Mouse (Mus musculus) cerebellum, adult 9-11 months (tissue): ENCODE measurements around the gene N4bp2.
"Not testable (repeated sequence)": the region's sequence is repeated elsewhere in the genome, so short reads cannot be mapped to it uniquely, and the experiment has no call there.

Source experiments
- DNase-seq: peaks from one replicate; pipeline ENCODE4 v3.0.0; 2022

Gene N4bp2

DNA sequence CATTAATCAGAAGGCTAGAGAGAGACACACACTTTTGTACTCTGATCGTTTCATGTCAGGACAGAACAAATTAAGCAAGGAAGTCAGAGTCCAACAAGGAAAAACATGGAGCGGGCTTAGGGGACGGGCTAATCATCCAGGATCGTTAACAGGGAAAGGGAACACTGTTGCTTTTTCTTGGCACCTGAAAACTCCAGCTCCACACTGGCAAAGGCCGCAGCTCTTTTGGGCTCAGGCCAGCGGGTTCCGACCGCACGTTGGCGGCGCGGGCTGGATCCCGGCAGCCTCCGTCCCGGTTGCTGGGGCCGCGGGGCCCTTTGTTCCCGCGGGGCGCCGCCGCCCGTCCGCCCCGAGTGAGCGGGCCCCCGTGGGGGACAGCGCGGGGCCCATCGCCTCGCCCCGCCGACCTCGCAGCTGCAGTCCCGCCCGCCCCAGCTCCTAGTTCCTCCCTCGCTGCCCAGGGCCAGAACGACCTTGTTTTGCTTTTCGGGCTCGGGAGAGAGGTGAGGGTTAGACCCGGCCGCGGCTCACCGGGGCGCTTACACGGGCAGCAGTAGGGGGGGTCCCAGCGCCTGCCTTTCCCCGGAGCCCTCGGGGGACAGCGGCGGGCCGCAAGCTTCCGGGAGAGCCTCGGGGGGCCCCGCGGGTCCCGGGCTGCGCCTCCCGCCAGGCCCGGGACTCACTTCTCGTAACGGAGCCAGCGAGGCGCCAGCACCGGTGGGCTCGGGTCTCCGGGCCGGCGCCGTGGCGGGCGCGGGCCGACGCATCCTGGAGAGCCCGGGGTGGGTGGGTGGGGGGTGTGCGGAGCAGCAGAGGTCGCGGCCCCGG, at the start of gene N4bp2:
Gene N4bp2 (plus strand): TSS at position 434 of the 828 bp plus-strand sequence.
- peak; percentile 82 for DNase-seq

DNA sequence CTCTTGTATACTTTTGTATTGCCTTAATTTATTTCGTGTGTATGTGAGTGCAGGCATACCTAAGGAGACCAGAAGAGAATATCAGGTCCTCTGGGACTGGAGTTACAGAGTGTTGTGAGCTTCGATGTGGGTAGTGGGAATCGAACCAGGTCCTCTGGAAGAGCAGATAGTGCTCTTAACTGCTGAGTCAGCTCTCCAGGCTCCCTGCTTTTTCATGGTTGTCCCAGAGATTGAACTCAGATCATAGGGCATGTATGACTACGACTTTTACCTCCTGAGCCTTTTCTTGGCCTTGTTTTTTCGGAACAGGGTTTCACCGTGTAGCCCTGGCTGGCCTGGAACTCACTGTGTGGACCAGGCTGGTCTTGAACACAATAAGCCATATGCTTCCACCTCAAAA, 48.2 kb upstream of the N4bp2 start:
- DNase-seq, result no peak

DNA sequence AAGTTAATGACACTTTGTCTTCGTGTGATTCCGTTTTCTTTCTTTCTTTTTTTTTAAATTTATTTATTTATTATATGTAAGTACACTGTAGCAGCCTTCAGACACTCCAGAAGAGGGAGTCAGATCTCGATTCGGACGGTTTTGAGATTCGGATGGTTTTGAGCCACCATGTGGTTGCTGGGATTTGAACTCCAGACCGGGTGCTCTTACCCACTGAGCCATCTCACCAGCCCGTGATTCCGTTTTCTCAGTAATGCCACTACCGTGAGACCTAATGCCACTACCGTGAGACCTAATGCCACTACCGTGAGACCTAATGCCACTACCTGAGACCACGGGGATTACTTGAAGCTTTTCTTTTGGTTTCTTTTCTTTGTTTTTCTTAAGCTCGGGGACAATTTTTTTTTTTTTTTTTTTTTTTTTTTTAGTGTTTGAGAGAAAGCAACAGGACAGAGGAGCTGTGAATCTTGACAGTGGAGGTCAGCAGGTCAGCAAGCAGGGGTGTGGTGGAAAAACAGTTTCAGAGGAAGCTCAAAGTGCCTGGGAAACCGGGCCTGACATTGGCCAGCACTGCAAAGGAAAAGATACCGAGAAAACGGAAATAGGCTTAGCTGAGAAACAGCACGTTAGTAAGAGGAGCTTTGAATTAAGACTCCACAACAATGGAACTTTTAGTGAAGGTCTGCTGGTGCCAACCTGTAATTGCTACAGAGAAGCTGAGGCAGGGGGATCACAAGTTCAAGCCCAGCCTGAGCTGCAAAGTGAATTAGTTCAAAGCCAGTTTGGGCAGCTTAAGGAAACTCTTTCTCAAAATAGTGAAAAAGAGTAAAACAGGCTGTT, 46.0 kb upstream of the N4bp2 start:
- DNase-seq, result no peak

DNA sequence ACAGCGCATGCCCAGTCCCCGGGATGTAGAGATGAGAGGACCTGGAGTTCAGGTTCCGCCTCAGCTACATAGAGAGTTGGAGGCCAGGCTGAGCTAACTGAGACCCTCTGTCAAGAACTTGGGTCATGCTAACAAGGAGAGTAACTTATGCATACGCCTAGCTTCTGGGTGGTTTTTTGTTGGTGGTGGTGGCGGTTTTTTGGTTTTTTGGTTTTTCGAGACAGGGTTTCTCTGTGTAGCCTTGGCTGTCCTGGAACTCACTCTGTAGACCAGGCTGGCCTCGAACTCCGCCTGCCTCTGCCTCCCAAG, 45.5 kb upstream of the N4bp2 start:
- DNase-seq, result not testable (repeated sequence)

DNA sequence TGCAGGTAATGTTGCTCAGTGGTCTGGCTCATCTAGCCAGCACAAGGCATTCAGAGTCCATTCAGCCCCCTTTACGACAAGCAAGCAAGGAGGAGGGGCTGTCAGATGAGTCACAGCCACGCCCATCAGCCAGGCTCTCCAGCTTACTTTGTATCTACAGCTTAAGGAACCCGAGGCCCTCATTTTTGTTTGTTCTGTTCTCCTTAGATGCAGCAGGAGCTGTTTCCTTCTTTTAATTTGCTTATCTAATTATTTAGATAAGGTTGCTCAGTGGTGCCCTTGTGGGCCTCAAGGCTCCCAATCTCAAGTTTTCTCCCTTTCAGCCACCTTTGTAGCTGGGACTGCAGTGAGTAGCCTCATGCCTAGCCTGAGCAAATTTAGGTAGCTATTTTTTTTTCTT, 45.0 kb upstream of the N4bp2 start:
- no peak for DNase-seq

DNA sequence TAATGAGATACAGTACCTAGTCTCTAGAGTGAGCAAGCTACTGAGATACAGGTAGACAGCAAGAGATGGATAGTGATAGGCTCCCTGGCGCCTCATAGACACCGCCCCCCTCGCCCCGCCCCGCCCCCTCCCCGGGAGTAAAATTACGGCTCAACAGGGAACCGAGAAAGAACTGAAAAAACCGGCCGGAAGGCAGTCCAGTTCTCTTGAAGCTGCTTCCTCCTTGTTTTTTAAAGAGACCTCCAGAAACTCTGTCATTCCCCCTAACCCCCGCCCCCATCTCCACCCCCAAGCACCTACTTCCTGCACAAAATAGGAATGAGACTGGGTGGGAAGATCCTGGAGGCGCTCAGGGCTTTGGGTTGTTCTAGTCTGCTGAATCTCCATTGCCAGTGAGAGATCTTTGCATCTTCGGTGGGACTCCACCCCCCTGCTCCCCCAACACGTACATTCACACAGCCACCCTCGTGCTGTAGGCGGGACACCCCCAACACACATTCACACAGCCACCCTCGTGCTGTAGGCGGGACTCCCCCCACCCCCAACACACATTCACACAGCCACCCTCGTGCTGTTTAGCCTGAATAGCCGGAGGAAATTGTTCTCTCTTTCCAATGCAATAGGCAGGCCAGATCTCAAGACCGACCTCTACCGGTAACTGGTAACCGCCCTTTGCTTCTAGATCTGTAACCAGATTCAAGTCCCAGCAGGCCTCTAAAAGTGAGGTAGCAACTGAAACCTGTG, 38.8 kb upstream of the N4bp2 start:
- peak; percentile 47 for DNase-seq

DNA sequence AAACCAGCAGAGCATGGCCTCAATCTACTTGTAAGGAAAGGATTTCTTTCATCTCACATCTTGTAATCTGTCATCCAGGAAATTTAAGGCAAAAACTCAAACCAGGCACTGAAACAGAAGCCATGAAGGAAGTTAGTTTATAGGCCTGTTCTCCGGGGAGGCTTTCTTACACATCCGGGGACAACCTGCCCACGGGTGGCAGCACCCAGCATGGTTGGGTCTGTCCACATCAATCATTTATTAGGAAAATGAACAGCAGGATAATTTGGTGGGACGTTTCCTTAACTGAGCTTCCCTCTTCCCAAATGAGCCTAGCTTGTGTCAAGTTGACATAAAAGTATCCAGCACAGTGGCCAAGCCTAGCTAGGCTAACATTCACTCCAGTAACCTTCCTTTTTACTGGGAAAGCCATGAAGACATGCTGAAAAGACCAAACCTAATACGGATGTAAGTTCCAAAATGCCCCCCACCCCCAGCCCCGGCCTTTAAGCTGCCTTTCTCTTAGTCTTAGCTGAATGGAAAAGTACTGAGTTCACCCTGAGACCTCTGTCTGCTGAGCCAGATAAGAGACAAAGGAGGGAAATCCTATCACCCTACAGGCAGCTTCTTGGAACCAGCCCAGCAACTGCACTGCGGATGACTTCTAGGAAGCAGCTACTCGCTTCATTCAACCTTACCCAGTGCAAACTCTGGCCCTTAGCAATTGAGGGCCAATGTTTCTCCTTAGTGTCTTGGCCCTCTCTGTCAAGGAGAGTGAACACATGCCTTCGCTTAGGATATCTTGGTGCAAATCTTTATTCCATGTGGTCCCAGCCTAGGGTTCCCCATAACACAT, 31.9 kb upstream of the N4bp2 start:
- no peak for DNase-seq

DNA sequence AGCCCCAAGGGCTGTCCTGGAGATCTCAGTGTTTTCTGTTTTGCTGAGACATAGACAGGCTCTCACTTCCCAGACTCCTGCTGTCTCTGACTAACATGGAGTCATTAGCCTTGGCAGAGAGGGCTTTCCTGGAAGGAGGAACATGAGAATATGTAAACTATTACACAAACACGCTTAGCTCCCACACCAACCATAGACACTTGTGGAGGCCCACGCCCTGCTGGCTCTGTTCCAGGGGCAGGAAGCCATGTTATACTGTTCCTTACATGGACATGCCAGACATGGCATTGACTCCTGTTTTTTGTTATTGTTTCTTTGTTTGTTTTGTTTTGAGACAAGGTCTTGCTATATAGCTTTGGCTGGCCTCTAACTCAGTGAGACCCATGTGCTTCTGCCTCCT, 27.7 kb upstream of the N4bp2 start:
- DNase-seq, result no peak

DNA sequence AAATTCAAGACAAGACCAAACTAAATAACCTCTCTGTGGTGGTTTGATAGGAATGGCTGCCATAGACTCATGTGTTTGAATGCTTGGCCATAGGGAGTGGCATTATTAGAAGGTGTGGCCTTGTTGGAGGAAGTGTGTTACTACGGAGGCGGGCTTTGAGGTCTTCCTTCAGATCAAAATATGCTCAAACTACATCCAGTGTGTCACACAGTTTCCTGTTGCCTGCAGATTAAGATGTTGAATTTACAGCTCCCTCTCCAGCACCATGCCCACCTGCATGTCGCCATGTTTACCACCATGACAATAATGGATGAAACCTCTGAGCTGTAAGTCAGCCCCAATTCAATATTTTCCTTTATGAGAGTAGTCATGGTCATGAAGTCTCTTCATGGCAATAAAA, 24.0 kb upstream of the N4bp2 start:
- DNase-seq, result no peak

DNA sequence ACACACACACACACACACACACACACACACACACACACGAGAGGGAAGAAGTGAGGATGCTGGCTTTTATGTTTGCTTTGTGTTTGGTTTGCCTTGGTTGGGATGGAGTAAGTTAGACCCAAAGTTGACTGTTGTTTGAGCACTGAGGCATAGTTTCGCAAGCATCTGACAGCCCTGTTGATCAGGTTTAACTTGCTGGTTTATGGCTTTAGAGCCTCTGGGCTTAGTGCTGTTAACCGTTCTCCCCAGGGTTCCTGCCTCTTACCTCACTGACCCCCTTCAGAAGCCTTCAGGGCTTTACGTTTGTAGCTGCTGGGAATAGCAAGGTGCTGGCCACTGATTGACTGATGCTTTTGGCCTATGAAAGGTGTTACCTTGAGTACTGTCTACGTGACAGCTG, 16.4 kb upstream of the N4bp2 start:
- no peak for DNase-seq

DNA sequence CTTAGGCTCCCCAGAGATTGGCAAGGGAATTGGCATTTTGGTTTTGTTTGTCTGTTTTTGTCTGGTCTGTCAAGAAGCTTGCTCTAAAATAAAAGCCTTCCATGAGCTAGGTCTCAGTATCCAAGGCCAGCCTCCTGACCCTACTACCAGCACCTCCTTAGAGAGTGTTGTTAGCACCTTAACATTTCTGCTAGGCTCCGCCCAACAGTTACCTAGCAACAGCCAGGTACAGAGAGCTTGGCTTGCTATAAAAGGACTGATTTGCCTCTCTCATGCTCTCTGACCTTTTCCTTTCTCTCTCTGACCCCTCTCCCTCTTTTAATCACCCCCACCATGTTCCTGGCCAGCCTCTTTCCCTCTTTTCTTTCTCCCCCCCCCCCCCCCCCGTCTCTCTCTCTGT, 14.9 kb upstream of the N4bp2 start:
- no peak for DNase-seq

DNA sequence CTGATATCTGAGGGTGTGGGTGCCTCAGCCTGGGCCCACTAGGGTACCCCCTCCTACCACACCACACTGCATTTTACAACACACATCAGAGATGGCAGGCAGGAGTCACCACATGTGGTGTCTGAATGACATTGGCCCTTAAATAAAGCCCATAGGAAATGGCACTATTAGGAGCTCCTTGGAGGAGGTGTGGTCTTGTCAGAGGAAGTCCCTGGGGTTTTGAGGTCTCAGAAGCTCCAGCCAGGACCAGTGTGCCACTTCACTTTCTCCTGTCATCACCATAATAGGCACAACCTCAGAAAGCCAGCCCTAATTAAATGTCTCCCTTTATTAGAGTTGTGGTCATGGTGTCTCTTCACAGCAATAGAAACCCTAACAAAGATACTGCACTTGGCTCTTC, 14.4 kb upstream of the N4bp2 start:
- DNase-seq, result no peak

DNA sequence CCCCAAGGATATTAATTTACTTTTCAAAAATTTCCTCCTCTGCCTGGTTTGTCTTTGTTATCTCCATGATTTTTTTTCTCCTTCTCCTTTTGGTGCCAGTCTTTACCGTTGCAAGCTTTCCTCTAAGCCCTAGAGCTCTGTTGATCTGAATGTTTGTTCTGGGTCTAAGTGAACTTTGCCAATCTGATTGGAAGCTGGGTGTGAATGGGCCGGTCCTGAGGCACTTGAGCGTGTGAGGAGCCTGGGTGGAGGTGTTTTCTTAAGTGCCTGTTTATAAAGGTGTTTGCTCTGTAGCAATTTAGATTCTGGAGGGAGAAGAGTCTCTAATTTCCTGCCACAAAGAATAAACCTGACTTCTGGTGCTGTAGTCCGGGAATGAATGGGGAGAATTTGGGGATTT, 11.3 kb upstream of the N4bp2 start:
- DNase-seq, result no peak

DNA sequence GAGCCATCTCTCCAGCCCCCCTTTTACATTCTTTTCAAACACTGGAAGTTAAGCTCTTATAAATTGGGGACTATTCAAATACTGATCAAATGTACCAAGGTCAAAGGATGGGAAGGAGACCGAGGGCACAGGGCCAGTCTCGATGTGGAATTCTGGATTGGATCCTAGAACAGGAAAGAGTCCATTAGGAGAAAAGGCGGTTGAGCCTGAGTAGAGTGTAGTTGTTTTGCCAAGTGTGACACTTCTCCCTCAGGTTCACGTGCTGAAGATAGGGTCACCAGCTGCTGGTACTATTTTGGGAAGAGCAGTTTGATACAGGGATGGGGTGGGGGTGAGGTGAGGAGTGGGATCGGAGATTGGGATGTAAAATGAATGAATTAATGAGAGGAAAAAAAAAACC, 7.5 kb upstream of the N4bp2 start:
- no peak for DNase-seq

DNA sequence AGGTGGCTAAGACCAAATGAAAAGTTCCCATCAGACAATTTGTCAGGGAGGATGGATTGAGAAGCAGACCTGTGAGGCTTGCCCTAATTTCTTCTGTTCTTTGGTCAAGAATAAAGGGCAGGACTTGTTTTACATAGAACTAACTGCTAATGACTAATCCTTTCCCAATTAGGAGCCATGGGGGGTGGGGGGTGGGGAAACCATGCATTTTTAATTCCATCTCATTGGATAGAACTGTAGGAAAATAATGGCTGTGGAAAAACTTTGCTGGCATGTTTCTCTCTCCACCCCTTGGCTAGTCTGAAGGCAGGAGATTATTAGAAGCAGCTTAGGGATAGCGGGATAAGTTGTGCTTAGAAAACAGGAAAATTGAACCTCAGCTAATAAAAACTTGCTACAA, 6.2 kb upstream of the N4bp2 start:
- DNase-seq, result no peak

DNA sequence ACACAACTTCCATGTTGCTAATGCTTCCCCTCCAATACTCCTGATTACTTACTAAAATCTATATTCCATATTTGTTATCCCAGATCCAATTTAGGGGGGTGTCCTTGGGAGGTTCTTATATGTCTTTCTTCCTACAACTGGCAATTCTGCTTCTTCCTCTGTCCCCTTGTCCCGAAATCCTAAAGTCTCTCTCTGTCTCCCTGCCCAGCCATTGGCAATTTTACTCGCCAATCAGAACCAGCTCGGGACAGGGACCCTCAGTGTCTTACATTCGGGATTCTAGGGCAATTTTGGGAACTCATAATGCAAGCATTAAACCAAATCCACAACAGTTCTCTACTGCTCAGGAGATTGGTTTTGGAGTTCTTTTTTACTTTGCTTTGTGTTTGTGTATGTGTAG, 3.3 kb upstream of the N4bp2 start:
- no peak for DNase-seq

DNA sequence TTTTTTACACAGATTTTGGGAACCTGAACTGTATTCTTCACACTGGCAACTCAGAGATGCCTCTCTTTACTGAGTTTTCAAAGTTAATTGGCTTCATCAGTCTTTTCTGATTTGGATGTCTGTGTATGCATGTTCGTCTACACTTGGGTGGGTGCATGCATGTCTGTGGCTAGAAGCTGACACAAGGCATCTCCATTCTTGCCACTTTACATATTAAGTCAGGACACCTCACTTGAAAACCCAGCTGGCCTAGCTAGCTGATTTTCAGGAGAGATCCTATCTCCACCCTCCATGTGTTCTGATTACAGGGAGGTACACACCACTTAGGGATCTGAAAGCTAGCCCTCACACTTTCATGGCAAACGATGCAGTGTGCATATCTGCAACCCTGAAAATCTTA, 2.7 kb upstream of the N4bp2 start:
- DNase-seq, result no peak

DNA sequence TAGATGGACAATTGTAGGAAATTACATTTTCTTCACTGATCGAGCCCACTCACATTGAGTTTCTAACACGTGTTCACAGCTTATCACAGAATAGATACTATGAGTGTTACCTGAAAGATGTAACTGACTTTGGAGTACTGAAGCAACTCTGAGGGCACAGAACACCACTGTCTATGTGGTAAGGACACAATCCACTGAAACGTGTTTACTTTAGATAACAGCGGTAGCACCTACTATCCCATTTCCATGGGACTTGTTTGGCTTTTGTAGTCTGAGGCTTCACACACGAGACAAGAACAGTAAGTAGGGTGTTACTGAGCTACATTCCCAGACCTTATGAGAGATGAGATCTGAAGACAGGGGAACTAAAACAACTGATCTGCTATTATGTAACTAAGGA, 2.3 kb upstream of the N4bp2 start:
- no peak for DNase-seq

DNA sequence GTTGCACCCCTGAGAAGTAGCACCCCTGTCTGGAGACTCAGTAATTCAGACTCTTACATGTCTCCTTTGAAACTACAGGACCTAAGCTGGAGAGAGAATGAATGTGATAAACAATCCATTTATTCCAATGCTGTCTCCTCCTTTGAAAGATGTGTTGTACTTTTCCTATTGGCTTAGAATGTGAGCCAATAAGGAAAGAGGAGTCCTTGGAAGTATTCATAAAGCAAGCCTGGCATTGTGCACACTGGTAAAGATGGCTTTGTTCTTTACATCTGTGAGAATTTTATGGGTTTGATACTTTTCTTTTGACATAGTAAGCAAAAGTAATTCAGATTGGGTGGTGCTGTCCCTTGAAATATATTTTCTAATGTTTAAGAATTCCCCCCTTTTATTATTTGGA, 1.4 kb upstream of the N4bp2 start:
- DNase-seq, result no peak

DNA sequence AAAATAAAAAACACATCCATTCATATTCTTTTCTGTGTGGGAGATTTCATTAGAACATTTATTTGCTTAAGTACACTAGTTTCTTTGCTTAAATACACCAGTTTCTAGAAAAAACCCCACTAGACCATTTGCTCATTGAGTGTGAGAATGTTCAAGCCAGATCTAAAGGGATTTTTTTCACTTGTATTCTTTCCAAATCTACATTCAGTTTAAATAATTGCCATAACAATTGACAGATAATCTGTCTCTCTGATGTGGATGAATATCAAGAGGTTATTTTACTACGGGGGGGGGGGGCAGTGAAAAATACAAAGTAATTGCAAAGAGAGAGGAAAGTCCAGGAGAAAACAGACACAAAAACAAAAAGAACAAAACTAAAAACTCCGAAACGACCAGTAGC, 635 bp upstream of the N4bp2 start:
- DNase-seq, result no peak

DNA sequence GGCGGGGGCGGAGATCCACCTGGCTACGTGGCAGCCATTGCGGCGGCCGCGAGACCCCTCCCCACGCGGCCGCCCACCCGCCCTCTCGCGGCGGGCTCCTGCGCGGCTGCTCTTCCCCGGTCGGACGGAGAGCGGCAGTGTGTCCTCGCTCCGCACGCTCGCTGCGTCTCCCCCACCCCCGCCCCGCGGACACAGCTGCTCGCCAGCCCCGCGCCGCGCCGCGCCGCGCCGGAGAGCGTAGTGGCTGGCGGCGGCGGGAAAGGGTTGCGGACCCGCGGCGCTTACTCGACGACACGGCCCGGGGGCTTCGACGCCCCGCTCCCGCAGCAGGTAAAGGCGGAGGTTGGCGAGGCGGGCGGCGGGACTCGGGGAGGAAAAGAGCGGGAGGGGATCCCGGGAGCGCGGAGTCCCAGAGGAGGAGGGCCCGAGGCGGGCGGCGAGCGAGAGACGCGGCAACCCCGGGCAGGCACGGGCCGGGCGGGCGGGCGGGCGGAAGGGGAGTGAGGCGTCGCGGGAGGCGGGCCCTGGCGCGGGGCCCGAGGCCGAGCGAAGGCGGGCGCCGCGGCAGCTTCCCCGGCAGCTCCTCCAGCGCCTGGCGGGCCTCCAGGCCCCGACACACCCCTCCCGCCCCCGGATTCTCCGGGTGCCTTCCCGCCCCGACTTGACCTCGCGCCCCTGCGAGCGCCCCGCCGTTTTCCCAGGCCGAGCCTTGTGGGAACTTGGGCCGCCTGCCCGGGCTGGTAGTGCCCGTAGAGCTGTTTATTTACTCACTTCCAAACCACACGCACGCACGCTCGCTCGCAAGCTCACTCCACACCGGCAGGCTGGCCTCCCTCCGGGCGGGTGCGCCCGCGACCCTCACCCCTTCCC, 830 bp downstream of the N4bp2 start:
- DNase-seq, result peak; percentile 79
